In genomic region chr5:121836692-121837415, GRCm38 (mm10) we compare ENCODE assay signal across 1 mouse cellular context.
TF ChIP-seq lines count a peak whose summit lies in the region.

No protein-coding gene starts in this region.

TF ChIP-seq in CH12.LX, 34 proteins besides CTCF, POLR2A, EP300 and RAD21 (continued from another document):
- TF ChIP-seq MAX (IDR thresholded peaks at IDR 0.05; ENCODE audit: low read length) (0 out of 2 replicates have a peak, but pooled peaks have one; percentile 32), UBTF (IDR thresholded peaks at IDR 0.05; ENCODE audit: low read depth, low read length) (no peak; the same call in 1 of the 2 replicates), NELFE (IDR thresholded peaks at IDR 0.05; ENCODE audit: low read depth, low read length) (peak; percentile 93)
